Mouse (Mus musculus): ENCODE results near the gene Ccdc144b. TPM values are rescaled to one million over a fixed set of nuclear protein-coding genes. Genes with fewer than 3 reads are reported as not detected.
A peak's percentile ranks its signal among the peaks of the same experiment; 100 is the strongest.

Ccdc144b gene
- total RNA-seq, 2 experiments from 2014 or later, result not detected

GRCm38 (mm10) chr3:36031740-36032510 is 21.4 kb downstream of the Ccdc144b start:
- peak; percentile 5 to 8 for DNase-seq
- intact Hi-C loops (cut with DNase I), result no loop called here

- DNase-seq, result no peak
- intact Hi-C loops (cut with DNase I), result no loop called here
Measured at GRCm38 (mm10) chr3:36029993-36030392, 23.4 kb downstream of the Ccdc144b start.

GRCm38 (mm10) chr3:36025732-36026131 is 27.6 kb downstream of the Ccdc144b start:
- intact Hi-C loops (cut with DNase I), result no loop called here

GRCm38 (mm10) chr3:36011239-36011638 is 42.1 kb downstream of the Ccdc144b start:
- DNase-seq, result peak; percentile 10 to 20

More at GRCm38 (mm10) chr3:36025732-36026131, 27.6 kb downstream of the Ccdc144b start:
- no peak for DNase-seq

GRCm38 (mm10) chr3:36008411-36009154 is 44.8 kb downstream of the Ccdc144b start:
- intact Hi-C loops (cut with DNase I), result loop anchor here (10.0 kb wide), 1 partner anchor 136 kb away; no protein-coding TSS in a partner anchor
- DNase-seq, result no peak

More at GRCm38 (mm10) chr3:36011239-36011638, 42.1 kb downstream of the Ccdc144b start:
- intact Hi-C loops (cut with DNase I), result no loop called here

- DNase-seq, result peak; percentile 21 to 32
- intact Hi-C loops (cut with DNase I), result loop anchor here (5.0 to 10.0 kb wide), 2 partner anchors 72 to 141 kb away; no protein-coding TSS in a partner anchor
Measured at GRCm38 (mm10) chr3:36004028-36004895, 49.1 kb downstream of the Ccdc144b start.

GRCm38 (mm10) chr3:36000275-36001239 is 52.8 kb downstream of the Ccdc144b start, which contains the start of gene Mccc1:
TSS of gene Mccc1 (minus strand) at chr3:36000678.
- peak; percentile 96 to 97 for DNase-seq
- intact Hi-C loops (cut with DNase I), result loop anchor here (5.0 to 10.0 kb wide), 2 partner anchors 68 to 144 kb away; no protein-coding TSS in a partner anchor

GRCm38 (mm10) chr3:35994552-35995531 is 58.5 kb downstream of the Ccdc144b start:
- DNase-seq, result no peak
- intact Hi-C loops (cut with DNase I), result loop anchor here (5.0 kb wide), 1 partner anchor 67 kb away; no protein-coding TSS in a partner anchor

GRCm38 (mm10) chr3:35990715-35991114 is 62.6 kb downstream of the Ccdc144b start:
- intact Hi-C loops (cut with DNase I), result no loop called here
- no peak for DNase-seq

GRCm38 (mm10) chr3:35988031-35988430 is 65.3 kb downstream of the Ccdc144b start:
- DNase-seq, result no peak
- intact Hi-C loops (cut with DNase I), result no loop called here

GRCm38 (mm10) chr3:35986266-35986665 is 67.1 kb downstream of the Ccdc144b start:
- peak in 1 of 2 experiments; percentile 14 for DNase-seq

GRCm38 (mm10) chr3:35973551-35973950 is 79.8 kb downstream of the Ccdc144b start:
- DNase-seq, result peak; percentile 21 to 50
- intact Hi-C loops (cut with DNase I), result loop anchor here (1.0 to 5.0 kb wide), 3 partner anchors 87 to 285 kb away; no protein-coding TSS in a partner anchor

More at GRCm38 (mm10) chr3:35986266-35986665, 67.1 kb downstream of the Ccdc144b start:
- intact Hi-C loops (cut with DNase I), result no loop called here

GRCm38 (mm10) chr3:35972985-35973384 is 80.4 kb downstream of the Ccdc144b start:
- DNase-seq, result peak; percentile 18 to 32
- intact Hi-C loops (cut with DNase I), result loop anchor here (1.0 to 5.0 kb wide), 3 partner anchors 87 to 284 kb away; no protein-coding TSS in a partner anchor

- DNase-seq, result no peak
- intact Hi-C loops (cut with DNase I), result loop anchor here (5.0 kb wide), 1 partner anchor 166 kb away; no protein-coding TSS in a partner anchor
Measured at GRCm38 (mm10) chr3:35971149-35971548, 82.2 kb downstream of the Ccdc144b start.

- no peak for DNase-seq
Measured at GRCm38 (mm10) chr3:35970441-35970840, 82.9 kb downstream of the Ccdc144b start.

GRCm38 (mm10) chr3:35967366-35967921 is 85.9 kb downstream of the Ccdc144b start:
- intact Hi-C loops (cut with DNase I), result no loop called here
- no peak for DNase-seq

More at GRCm38 (mm10) chr3:35970441-35970840, 82.9 kb downstream of the Ccdc144b start:
- intact Hi-C loops (cut with DNase I), result loop anchor here (5.0 kb wide), 1 partner anchor 167 kb away; no protein-coding TSS in a partner anchor

- intact Hi-C loops (cut with DNase I), result no loop called here
- no peak for DNase-seq
Measured at GRCm38 (mm10) chr3:35966493-35966892, 86.9 kb downstream of the Ccdc144b start.
